Mouse (Mus musculus) urinary bladder, postnatal 25 days (tissue): ENCODE results near the gene Kdm4b.

Experiments
- DNase-seq: peaks from one replicate; pipeline ENCODE4 v3.0.0; 2022; ENCODE audit warnings: low spot score

The Kdm4b gene

GRCm38 (mm10) chr17:56348128-56348527, 22.3 kb downstream of the Kdm4b start:
- DNase-seq: no peak

GRCm38 (mm10) chr17:56348586-56348985, 22.7 kb downstream of the Kdm4b start:
- DNase-seq: no peak

- peak; percentile 82 for DNase-seq
Measured at GRCm38 (mm10) chr17:56350694-56351093, 24.8 kb downstream of the Kdm4b start.

GRCm38 (mm10) chr17:56356921-56357885, 31.3 kb downstream of the Kdm4b start:
- DNase-seq: peak; percentile 61

- no peak for DNase-seq
Measured at GRCm38 (mm10) chr17:56359183-56359725, 33.4 kb downstream of the Kdm4b start.

- DNase-seq: no peak
Measured at GRCm38 (mm10) chr17:56359864-56360263, 34.0 kb downstream of the Kdm4b start.

- DNase-seq: no peak
Measured at GRCm38 (mm10) chr17:56360451-56360850, 34.6 kb downstream of the Kdm4b start.

GRCm38 (mm10) chr17:56361542-56361941, 35.7 kb downstream of the Kdm4b start:
- no peak for DNase-seq

- DNase-seq: no peak
Measured at GRCm38 (mm10) chr17:56365791-56366673, 40.2 kb downstream of the Kdm4b start.

- DNase-seq: no peak
Measured at GRCm38 (mm10) chr17:56368291-56368790, 42.5 kb downstream of the Kdm4b start.

- no peak for DNase-seq
Measured at GRCm38 (mm10) chr17:56370090-56370489, 44.2 kb downstream of the Kdm4b start.

- DNase-seq: no peak
Measured at GRCm38 (mm10) chr17:56371029-56371660, 45.3 kb downstream of the Kdm4b start.

- no peak for DNase-seq
Measured at GRCm38 (mm10) chr17:56372109-56372508, 46.2 kb downstream of the Kdm4b start.

- DNase-seq: no peak
Measured at GRCm38 (mm10) chr17:56373136-56374034, 47.5 kb downstream of the Kdm4b start.

- DNase-seq: no peak
Measured at GRCm38 (mm10) chr17:56374851-56375250, 49.0 kb downstream of the Kdm4b start.

- no peak for DNase-seq
Measured at GRCm38 (mm10) chr17:56379281-56379834, 53.5 kb downstream of the Kdm4b start.

GRCm38 (mm10) chr17:56380286-56380685, 54.4 kb downstream of the Kdm4b start:
- no peak for DNase-seq

- DNase-seq: no peak
Measured at GRCm38 (mm10) chr17:56381183-56381582, 55.3 kb downstream of the Kdm4b start.

GRCm38 (mm10) chr17:56382997-56383396, 57.1 kb downstream of the Kdm4b start:
- no peak for DNase-seq

GRCm38 (mm10) chr17:56384903-56385302, 59.0 kb downstream of the Kdm4b start:
- DNase-seq: no peak
